Mouse (Mus musculus): Measurements from ENCODE around the gene Prdm5. TPM values are rescaled to one million over a fixed set of nuclear protein-coding genes. Genes with fewer than 3 reads are reported as not detected.

The Prdm5 gene
- 1 to 10 TPM; 4.0 to 4.2 TPM for total RNA-seq (2021)

DNA sequence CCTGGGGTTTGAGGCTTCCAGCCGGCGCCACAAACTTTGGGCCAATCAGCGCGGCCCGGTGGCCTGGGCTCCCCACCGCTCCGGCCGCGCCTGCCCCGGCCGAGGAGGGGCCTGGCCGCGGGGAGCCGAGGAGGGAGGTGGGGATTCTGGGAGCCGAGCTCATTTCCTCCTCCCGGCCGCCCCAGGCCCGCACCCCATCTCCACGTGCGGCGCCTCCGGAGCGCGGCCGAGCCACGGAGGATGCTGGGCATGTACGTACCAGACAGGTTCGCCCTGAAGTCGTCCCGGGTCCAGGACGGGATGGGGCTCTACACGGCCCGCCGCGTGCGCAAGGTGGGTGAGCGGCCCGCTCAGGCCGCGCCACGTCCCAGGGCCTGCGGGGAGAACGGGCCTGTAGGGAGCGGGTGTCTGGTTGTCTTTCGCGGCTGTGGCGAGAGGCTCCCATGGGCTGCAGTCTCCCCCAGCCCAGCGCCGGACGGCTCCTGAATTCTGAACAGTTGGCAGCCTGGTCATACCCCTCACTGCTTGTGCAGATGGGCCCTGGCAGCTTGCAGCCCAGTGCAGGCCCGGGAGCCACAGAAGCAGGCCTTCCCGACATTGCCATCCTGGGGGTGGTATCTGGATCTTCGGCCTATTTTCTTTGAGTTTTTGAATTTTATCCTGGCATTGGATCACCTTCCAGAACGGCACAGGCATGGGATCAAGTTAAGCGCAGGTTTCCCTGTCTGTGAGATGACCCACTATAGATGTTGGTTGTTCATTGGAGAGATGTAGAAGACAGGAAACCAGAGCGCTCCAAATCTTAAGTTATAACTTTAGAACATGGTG is at the start of gene Prdm5:
Prdm5 (plus strand) TSS at position 128 of the 828 bp plus-strand sequence.
- intact Hi-C loops (cut with DNase I) = no loop called here
- peak; percentile 22 to 28 for DNase-seq (ENCODE audit: low spot score in 2 of 2)

DNA sequence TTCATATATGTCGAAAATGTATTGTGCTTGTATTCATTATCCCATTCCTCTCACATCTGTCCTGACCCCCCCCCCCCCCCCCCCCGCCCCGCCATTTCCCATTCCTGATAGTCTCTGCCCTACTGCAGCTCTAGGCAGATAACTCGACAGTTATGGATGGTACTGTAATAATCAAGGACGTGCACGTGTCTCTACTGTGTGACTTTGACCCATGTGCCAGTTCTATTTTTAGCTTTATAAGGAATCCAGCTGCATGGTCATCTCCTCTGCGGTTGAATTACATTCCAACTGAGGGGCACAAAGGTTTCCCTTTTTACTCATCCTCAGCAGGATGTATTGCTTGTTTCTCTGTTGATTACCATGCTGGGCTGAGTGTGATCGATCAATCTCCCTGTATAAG is 39.3 kb upstream of the Prdm5 start:
- DNase-seq (ENCODE audit: low spot score in 2 of 2) = no peak
- intact Hi-C loops (cut with DNase I) = no loop called here

- DNase-seq (ENCODE audit: low spot score in 2 of 2) = no peak
- intact Hi-C loops (cut with DNase I) = no loop called here
Measured at GRCm38 (mm10) chr6:65743144-65743870, 35.5 kb upstream of the Prdm5 start.

GRCm38 (mm10) chr6:65743871-65744202 is 35.0 kb upstream of the Prdm5 start:
- intact Hi-C loops (cut with DNase I) = no loop called here
- no peak for DNase-seq (ENCODE audit: low spot score in 2 of 2)

- intact Hi-C loops (cut with DNase I) = no loop called here
- DNase-seq (ENCODE audit: low spot score in 2 of 2) = no peak
Measured at GRCm38 (mm10) chr6:65758214-65758613, 20.6 kb upstream of the Prdm5 start.

- intact Hi-C loops (cut with DNase I) = no loop called here
Measured at GRCm38 (mm10) chr6:65759174-65759573, 19.6 kb upstream of the Prdm5 start.

DNA sequence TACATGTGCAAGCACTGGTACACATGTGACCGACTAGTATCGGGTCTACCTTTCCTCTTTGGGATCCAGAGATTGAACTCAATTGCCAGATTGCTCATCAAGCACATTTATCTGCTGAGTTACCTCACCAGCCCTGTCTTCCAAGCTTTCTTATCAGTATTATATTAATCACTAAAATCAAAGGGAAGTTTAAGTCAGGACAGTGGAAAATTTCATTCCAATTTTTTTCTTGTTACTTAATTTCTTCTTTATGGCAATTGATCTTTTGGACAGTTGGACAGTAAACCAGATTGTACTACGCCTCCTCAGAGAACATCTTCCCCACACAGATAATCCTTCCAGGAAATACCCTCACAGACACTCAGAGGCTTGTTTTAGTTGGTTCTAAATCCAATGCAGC is 18.7 kb upstream of the Prdm5 start:
- peak in 1 of 2 experiments; percentile 6 for DNase-seq (ENCODE audit: low spot score in 2 of 2)
- intact Hi-C loops (cut with DNase I) = no loop called here

More at GRCm38 (mm10) chr6:65759174-65759573, 19.6 kb upstream of the Prdm5 start:
- DNase-seq (ENCODE audit: low spot score in 2 of 2) = no peak

DNA sequence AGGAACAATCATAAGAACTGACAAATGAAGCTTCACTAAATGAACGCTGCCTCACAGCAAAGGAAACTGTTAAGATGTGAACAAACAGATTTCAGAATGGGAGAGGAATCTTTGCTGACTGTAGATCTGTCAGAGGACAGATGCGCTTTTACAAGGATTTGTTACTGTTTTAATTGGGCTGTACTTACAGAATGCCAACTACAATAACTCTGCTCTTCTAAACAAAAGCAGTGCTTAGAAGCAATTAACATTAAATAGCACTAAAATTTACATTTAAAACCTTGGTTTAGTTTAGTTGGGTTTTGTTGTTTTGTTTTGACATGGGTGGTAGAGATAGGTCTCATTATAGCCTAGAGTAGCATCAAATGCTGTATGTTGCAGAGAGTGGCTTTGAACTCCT is 14.3 kb upstream of the Prdm5 start:
- intact Hi-C loops (cut with DNase I) = no loop called here
- no peak for DNase-seq (ENCODE audit: low spot score in 2 of 2)

DNA sequence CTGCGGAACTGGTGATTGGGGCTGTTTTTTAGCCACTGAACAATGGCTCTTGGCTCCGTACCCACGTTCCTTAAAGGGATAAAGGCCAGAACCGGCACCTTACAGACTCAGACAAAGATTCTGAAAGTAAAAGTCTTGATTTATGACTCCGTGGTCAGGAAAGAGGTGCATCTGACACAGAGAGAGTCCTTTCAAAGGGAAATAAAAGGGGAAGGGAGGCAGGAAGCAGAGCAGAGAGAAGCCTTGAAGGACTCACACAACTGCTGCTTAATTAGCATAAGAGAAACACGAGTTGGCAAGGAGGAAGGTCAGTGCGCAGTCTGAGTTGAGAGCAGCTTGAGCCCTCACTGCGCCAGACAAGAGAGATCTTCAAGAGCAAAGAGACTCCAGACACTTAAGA is 13.7 kb upstream of the Prdm5 start:
- DNase-seq (ENCODE audit: low spot score in 2 of 2) = peak in 1 of 2 experiments; percentile 11

GRCm38 (mm10) chr6:65765752-65766397 is 12.9 kb upstream of the Prdm5 start:
- no peak for DNase-seq (ENCODE audit: low spot score in 2 of 2)
- intact Hi-C loops (cut with DNase I) = no loop called here

More for the DNA sequence above, 13.7 kb upstream of the Prdm5 start:
- intact Hi-C loops (cut with DNase I) = no loop called here

DNA sequence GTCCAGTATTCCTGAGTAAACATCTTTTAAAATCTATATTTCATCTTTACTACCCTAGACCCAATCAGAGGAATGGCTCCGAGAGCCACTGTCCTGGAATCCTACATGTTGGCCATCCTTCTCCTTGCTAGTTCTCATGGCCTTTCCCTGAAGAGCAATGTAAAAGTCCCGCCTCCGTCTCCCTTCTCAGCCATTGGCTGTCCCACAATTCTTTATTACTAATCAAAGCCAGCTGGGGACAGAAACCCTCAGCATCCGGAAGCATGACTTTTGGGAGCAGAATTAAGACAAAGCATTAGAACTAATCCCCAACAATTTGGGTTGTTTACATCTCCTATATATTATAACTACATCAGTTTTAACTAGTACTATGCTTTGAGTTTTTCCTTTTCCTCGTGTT is 10.9 kb upstream of the Prdm5 start:
- intact Hi-C loops (cut with DNase I) = no loop called here

GRCm38 (mm10) chr6:65773566-65773965 is 5.2 kb upstream of the Prdm5 start:
- DNase-seq (ENCODE audit: low spot score in 2 of 2) = no peak

More for the DNA sequence above, 10.9 kb upstream of the Prdm5 start:
- no peak for DNase-seq (ENCODE audit: low spot score in 2 of 2)

GRCm38 (mm10) chr6:65779689-65780233 is 973 bp downstream of the Prdm5 start:
- intact Hi-C loops (cut with DNase I) = no loop called here
- no peak for DNase-seq (ENCODE audit: low spot score in 2 of 2)

More at GRCm38 (mm10) chr6:65773566-65773965, 5.2 kb upstream of the Prdm5 start:
- intact Hi-C loops (cut with DNase I) = no loop called here

DNA sequence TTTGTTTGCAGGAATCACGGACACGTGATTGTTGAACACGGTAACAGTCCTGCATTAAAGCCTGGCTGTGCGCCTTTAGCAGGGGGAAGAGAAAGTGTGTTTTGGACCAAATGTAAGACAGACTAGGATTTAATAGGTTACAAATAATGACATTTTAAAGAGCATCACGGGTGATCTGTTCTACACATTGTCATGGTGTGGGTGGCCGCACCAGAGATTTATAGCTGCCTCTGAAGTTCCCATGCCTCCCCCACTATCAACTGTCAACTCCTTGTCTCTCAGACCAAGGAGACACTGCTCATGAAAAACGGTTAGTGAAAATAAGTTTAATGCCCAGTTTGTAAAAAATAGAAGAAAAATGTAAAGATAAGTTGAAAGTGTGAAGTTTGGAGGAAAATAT is 2.7 kb downstream of the Prdm5 start:
- no peak for DNase-seq (ENCODE audit: low spot score in 2 of 2)
- intact Hi-C loops (cut with DNase I) = no loop called here

- no peak for DNase-seq (ENCODE audit: low spot score in 2 of 2)
- intact Hi-C loops (cut with DNase I) = no loop called here
Measured at GRCm38 (mm10) chr6:65783670-65784069, 4.9 kb downstream of the Prdm5 start.

DNA sequence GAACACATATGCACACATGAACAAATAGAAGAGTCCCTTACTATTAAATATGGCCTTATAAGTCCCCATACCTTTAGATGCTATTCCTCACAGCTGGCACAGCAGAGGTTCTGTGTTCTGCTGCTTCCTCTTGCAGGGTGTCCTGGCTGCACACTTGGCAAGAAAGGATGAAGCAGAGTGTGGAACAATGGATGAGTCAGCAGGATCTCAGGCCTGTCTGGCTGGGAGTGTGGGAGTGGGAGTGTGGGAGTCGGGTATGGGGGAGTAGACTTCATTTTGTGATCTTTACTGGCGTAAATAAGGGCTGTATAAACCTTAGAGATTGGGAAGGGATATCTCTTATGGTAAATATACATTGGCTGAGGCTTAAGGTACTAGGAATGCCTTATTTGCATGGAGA is 14.1 kb downstream of the Prdm5 start:
- DNase-seq (ENCODE audit: low spot score in 2 of 2) = peak in 1 of 2 experiments; percentile 32
- intact Hi-C loops (cut with DNase I) = no loop called here

DNA sequence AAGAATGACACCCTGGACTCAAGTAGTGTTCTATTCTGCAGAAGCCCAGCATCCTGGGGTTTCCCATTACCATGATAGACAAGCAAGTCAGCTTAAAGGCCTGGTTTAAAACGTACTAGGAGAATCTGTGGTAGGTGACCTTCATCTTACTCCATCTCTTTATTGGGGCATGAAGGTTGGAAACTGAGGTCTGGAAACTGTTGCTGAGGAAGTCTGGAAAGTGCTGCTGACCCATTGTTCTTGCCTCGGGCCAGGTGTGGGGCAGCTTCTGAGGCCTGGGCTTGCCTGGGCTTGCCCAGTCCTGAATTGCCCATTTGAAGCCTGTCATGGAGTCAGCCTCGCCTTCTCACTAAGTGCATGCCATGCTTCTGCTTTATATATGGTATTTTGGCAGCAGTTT is 17.8 kb downstream of the Prdm5 start:
- DNase-seq (ENCODE audit: low spot score in 2 of 2) = no peak
- intact Hi-C loops (cut with DNase I) = no loop called here

DNA sequence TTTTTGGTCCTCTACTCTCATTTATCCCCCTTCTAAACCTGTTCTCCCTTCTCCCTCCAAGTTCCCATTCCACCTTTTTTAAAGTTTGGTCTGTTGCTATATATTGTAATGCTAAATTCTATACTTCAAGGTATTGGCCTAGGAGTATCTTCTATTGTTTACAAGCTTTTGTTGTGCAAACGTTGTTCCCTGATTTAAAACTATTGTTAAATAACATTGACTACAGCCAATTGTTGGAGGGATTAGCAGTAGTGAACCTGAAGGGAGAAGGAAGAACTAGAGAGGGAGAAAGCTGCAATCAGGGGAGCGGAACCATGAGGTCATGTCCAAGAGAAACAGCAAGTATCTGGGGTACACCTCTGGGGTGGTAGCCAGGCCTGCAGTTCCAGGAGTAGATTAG is 18.5 kb downstream of the Prdm5 start:
- no peak for DNase-seq (ENCODE audit: low spot score in 2 of 2)
- intact Hi-C loops (cut with DNase I) = no loop called here

DNA sequence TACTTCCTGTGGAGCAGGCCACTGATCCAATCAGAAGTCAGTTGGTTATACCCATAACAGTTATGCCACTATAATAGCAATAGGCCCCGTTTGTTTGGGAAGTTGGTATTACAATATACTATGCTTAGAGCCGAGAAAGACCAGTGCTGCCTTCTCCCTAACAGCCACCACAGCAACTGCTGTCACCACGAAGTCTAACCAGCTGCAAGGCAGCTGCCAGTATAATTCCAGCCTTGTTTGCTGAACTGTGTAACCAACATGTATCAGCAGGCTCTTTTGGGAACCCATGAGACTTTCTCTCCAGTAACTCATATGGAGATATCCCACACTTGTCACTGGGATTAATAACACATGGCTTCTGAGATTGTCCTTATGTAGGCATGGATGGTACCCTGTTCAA is 19.6 kb downstream of the Prdm5 start:
- intact Hi-C loops (cut with DNase I) = no loop called here

DNA sequence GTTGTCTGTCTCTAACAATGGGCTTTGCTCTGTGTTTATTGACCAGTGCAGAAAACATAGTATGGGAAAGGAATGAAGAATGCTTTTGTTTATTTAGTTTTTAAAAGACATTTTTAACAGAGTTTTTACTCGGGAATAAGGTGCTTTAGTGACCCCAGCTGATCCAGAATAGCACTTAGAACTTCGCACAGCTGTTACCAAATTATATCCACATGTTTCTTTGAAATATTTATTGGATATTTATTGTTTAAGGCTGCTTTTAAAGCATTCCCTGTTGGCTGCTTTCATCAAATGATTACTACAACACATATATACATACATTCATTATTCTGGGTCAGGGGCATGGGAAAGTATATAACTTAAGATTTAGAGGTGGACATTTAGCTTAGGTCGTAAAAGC is 32.9 kb downstream of the Prdm5 start:
- DNase-seq (ENCODE audit: low spot score in 2 of 2) = no peak
- intact Hi-C loops (cut with DNase I) = no loop called here

More for the DNA sequence above, 19.6 kb downstream of the Prdm5 start:
- DNase-seq (ENCODE audit: low spot score in 2 of 2) = no peak

Measured in left cerebral cortex, postnatal 25 days (tissue).